Mouse (Mus musculus): Measurements from ENCODE around the gene Ryk. TPM values are rescaled to one million over a fixed set of nuclear protein-coding genes. Genes with fewer than 3 reads are reported as not detected.
"Not testable (repeated sequence)": the region's sequence is repeated elsewhere in the genome, so short reads cannot be mapped to it uniquely, and the experiment has no call there.

The Ryk gene
- total and polyA plus RNA-seq, 3 experiments, result 31.5 to 39.7 (median 38.1) TPM

DNA sequence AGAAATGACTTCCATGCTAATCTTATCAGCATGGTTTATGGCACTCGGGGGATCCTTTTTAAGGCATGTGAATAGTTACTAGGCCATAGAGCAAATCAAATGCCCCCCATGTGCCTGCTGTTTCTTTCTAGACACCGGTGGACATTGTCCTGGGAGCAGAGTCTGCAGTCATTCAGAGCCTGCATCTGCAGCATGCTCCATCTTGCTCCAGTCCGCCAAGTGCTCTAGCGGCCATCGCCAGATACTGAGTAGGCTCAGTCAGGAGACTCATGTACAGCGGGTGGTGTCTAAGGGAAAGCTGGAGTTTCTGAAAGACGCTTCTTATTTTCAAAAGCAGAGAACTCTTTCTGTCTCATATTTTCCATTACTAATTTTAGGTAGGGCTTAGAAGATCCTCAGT is 67.6 kb downstream of the Ryk start:
- H3K9ac ChIP-seq (ENCODE audit: low read depth, low read length), result no peak overlapping the region
- H3K27ac ChIP-seq, result no peak overlapping the region
- H3K79me2 ChIP-seq (replicated peaks; ENCODE audit: control insufficient read depth, insufficient read depth, low read length), result no peaks in the 10 kb centered on the region
- WGBS, result 87% methylated on average over 7 of the region's 7 CpGs
- H3K4me1 ChIP-seq (ENCODE audit: control insufficient read depth, insufficient read depth, low read length), result no peaks in the 10 kb centered on the region
- DNase-seq, result no peak
- H3K27me3 ChIP-seq (ENCODE audit: control insufficient read depth, insufficient read depth, low read length), result no peaks in the 10 kb centered on the region
- H3K4me3 ChIP-seq, result no peak overlapping the region
- intact Hi-C loops (cut with DNase I), result no loop called here
- TF ChIP-seq EP300 (IDR thresholded peaks at IDR 0.05; ENCODE audit: insufficient read depth, low read depth, low read length), result no peak
- TF ChIP-seq CTCF (IDR thresholded peaks at IDR 0.05), result no peak
- no peak for TF ChIP-seq POLR2A (IDR thresholded peaks at IDR 0.05; ENCODE audit: insufficient read depth, low read depth, low read length)
- no peaks in the 10 kb centered on the region for H3K36me3 ChIP-seq (ENCODE audit: control insufficient read depth, insufficient read depth, low read length)

DNA sequence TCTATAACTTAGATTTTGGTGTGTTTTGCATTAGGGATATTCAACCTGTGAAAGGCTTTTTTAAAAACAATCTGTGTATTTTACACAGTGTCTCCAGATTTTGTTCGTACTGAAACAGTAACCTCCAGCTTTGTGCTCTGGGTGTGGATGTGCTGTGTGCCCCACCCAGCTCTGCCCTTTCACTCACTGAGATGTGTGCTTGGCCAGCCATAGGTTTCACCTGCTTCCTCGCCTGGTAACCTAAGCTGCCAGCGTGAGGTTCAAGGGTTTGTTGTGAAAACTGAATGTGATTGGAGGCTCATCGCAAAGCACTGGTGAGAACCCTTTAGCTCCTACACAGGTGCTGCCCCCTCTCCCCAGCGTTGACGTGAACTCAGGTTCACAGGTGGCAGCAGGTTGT is 70.2 kb downstream of the Ryk start:
- Histone ChIP-seq H3K36me3 (ENCODE audit: control insufficient read depth, insufficient read depth, low read length) (no peaks in the 10 kb centered on the region; the same call in 1 of the 2 replicates), H3K27me3 (ENCODE audit: control insufficient read depth, insufficient read depth, low read length) (no peaks in the 10 kb centered on the region), H3K4me1 (ENCODE audit: control insufficient read depth, insufficient read depth, low read length) (peaks cover 2% of the 10 kb centered on the region; the same call in 1 of the 2 replicates), H3K9ac (ENCODE audit: low read depth, low read length) (no peak overlapping the region), H3K27ac (no peak overlapping the region), H3K79me2 (replicated peaks; ENCODE audit: control insufficient read depth, insufficient read depth, low read length) (no peaks in the 10 kb centered on the region), H3K4me3 (no peak overlapping the region)
- no peak for DNase-seq
- 97% methylated on average over 6 of the region's 6 CpGs for WGBS
- no peak for TF ChIP-seq POLR2A (IDR thresholded peaks at IDR 0.05; ENCODE audit: insufficient read depth, low read depth, low read length)
- TF ChIP-seq EP300 (IDR thresholded peaks at IDR 0.05; ENCODE audit: insufficient read depth, low read depth, low read length), result no peak
- no peak for TF ChIP-seq CTCF (IDR thresholded peaks at IDR 0.05)
- intact Hi-C loops (cut with DNase I), result no loop called here

DNA sequence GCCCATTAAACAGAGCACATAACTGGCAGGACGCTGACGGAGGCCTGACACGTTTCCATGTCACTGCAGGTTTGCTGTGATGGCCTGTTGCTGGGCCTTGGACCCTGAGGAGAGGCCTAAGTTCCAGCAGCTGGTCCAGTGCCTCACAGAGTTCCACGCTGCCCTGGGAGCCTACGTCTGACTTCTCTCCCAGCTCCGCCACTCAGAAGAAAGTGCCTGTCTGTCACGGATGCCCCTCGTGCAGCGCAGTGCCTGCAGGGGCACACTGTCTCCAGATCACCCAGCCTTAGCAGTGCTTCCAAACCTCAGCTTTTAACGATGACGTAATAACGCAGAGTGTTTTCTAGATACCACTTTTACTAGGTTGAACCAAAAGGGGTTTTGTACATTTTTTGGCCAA is 72.1 kb downstream of the Ryk start:
- 88% methylated on average over 12 of the region's 12 CpGs for WGBS
- Histone ChIP-seq H3K9ac (ENCODE audit: low read depth, low read length) (no peak overlapping the region), H3K27ac (no peak overlapping the region; the same call in 1 of the 2 replicates), H3K79me2 (replicated peaks; ENCODE audit: control insufficient read depth, insufficient read depth, low read length) (no peaks in the 10 kb centered on the region), H3K36me3 (ENCODE audit: control insufficient read depth, insufficient read depth, low read length) (no peaks in the 10 kb centered on the region; the same call in 1 of the 2 replicates), H3K4me3 (no peak overlapping the region), H3K4me1 (ENCODE audit: control insufficient read depth, insufficient read depth, low read length) (peaks cover 2% of the 10 kb centered on the region; the same call in 1 of the 2 replicates), H3K27me3 (ENCODE audit: control insufficient read depth, insufficient read depth, low read length) (no peaks in the 10 kb centered on the region)
- intact Hi-C loops (cut with DNase I), result no loop called here
- DNase-seq, result no peak
- TF ChIP-seq EP300 (IDR thresholded peaks at IDR 0.05; ENCODE audit: insufficient read depth, low read depth, low read length) (no peak), POLR2A (IDR thresholded peaks at IDR 0.05; ENCODE audit: insufficient read depth, low read depth, low read length) (no peak), CTCF (IDR thresholded peaks at IDR 0.05) (no peak)

DNA sequence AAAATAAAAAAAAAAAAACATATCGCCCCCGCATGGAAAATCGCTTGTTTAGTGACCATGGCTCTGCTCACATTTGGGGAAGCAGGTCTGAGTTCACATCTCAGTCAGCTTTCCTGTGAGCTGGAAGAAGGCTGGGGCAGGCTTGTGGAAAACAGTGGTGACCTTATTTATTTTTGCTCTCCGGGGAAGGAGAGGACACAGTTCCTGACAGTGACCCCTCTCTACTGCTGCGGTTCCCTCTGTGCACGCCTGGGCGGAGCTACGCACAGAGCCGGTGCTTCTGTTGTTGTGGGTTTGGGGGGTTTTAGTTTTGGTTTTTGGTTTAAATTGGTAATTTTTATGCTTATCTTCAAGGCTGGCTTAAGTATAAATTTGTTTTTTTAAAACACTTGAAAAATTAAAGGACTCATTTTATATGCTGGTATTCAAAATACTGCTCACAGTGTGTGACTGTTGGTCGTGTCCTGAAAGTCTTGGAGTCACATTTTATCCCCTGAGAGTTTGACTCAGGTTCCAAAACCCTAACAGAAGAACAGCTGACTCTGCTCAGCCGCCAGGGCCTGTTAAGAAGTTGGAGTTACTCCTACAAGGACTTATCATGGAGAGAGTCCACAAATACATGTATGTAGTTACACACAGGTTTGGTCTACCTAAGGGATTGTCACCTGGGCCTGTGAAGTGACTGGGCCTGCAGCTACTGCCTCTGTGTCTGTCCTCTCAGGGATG is 73.0 kb downstream of the Ryk start:
- Histone ChIP-seq H3K9ac (ENCODE audit: low read depth, low read length) (no peak overlapping the region), H3K4me3 (no peak overlapping the region), H3K79me2 (replicated peaks; ENCODE audit: control insufficient read depth, insufficient read depth, low read length) (no peaks in the 10 kb centered on the region), H3K27me3 (ENCODE audit: control insufficient read depth, insufficient read depth, low read length) (no peaks in the 10 kb centered on the region), H3K4me1 (ENCODE audit: control insufficient read depth, insufficient read depth, low read length) (peaks cover 4% of the 10 kb centered on the region), H3K36me3 (ENCODE audit: control insufficient read depth, insufficient read depth, low read length) (no peaks in the 10 kb centered on the region; the same call in 1 of the 2 replicates), H3K27ac (peak overlapping the region; percentile 10; the same call in 1 of the 2 replicates)
- WGBS, result 70% methylated on average over 11 of the region's 11 CpGs
- TF ChIP-seq CTCF (IDR thresholded peaks at IDR 0.05) (no peak), POLR2A (IDR thresholded peaks at IDR 0.05; ENCODE audit: insufficient read depth, low read depth, low read length) (no peak), EP300 (IDR thresholded peaks at IDR 0.05; ENCODE audit: insufficient read depth, low read depth, low read length) (no peak)
- intact Hi-C loops (cut with DNase I), result no loop called here
- DNase-seq, result peak in 1 of 2 experiments; percentile 48

DNA sequence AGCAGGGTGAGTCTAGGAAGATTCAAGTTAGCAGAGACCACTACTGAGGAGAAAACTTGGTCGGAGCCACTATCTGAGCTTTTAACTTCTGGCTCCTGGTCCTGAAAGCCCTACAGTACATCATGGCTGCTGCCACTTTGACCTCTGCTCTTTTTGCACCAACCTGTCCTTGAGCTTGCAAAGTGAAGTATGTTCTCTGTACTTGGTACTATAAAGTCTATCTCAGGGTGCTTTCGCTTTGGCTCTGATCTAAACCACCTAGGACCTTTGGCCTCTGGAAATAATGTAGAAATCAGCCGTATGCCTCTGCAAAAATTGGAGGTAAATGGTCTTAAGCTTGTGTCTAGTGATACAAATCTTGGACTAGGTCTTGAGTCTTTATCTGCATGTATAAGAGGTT is 76.8 kb downstream of the Ryk start:
- H3K4me3 ChIP-seq, result no peak overlapping the region
- H3K4me1 ChIP-seq (ENCODE audit: control insufficient read depth, insufficient read depth, low read length), result peaks cover 13% of the 10 kb centered on the region
- H3K9ac ChIP-seq (ENCODE audit: low read depth, low read length), result no peak overlapping the region
- DNase-seq, result no peak
- no peaks in the 10 kb centered on the region; the same call in 1 of the 2 replicates for H3K36me3 ChIP-seq (ENCODE audit: control insufficient read depth, insufficient read depth, low read length)
- intact Hi-C loops (cut with DNase I), result no loop called here
- TF ChIP-seq EP300 (IDR thresholded peaks at IDR 0.05; ENCODE audit: insufficient read depth, low read depth, low read length), result no peak
- no peak for TF ChIP-seq POLR2A (IDR thresholded peaks at IDR 0.05; ENCODE audit: insufficient read depth, low read depth, low read length)
- no peak for TF ChIP-seq CTCF (IDR thresholded peaks at IDR 0.05)
- no peaks in the 10 kb centered on the region for H3K79me2 ChIP-seq (replicated peaks; ENCODE audit: control insufficient read depth, insufficient read depth, low read length)
- 97% methylated on average over 3 of the region's 3 CpGs for WGBS
- no peak overlapping the region for H3K27ac ChIP-seq
- no peaks in the 10 kb centered on the region for H3K27me3 ChIP-seq (ENCODE audit: control insufficient read depth, insufficient read depth, low read length)

DNA sequence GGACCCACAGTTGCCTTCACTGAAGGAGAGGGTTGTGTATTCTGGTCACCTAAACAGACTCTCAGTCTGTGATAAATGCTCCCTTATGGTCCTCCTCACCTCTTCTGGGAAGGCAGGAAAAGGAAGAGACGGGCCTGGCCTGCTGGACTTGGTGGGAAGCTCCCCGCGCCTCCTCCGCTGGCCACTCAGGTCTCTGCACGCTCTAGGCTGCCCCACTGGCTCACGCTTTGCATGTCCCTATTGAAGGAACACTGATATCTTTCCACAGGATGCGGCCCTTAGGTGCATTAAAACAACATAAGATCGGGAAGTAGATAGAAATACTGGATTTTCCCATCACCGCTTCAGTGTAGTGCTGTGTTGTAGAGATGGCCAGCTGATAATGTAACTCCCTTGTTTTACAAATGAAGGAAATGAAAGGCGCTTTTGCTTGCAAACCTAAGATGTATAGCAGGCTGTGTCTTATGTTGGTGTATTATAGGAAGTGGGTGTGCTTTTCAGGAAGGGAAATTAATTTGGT is 77.9 kb downstream of the Ryk start:
- H3K27me3 ChIP-seq (ENCODE audit: control insufficient read depth, insufficient read depth, low read length), result no peaks in the 10 kb centered on the region
- TF ChIP-seq EP300 (IDR thresholded peaks at IDR 0.05; ENCODE audit: insufficient read depth, low read depth, low read length) (no peak), POLR2A (IDR thresholded peaks at IDR 0.05; ENCODE audit: insufficient read depth, low read depth, low read length) (no peak), CTCF (IDR thresholded peaks at IDR 0.05) (no peak)
- no peaks in the 10 kb centered on the region; the same call in 1 of the 2 replicates for H3K36me3 ChIP-seq (ENCODE audit: control insufficient read depth, insufficient read depth, low read length)
- DNase-seq, result no peak
- H3K4me1 ChIP-seq (ENCODE audit: control insufficient read depth, insufficient read depth, low read length), result peaks cover 13% of the 10 kb centered on the region
- H3K9ac ChIP-seq (ENCODE audit: low read depth, low read length), result no peak overlapping the region
- 56% methylated on average over 10 of the region's 10 CpGs for WGBS
- intact Hi-C loops (cut with DNase I), result no loop called here
- no peaks in the 10 kb centered on the region for H3K79me2 ChIP-seq (replicated peaks; ENCODE audit: control insufficient read depth, insufficient read depth, low read length)
- H3K27ac ChIP-seq, result no peak overlapping the region; the same call in 1 of the 2 replicates
- no peak overlapping the region for H3K4me3 ChIP-seq

DNA sequence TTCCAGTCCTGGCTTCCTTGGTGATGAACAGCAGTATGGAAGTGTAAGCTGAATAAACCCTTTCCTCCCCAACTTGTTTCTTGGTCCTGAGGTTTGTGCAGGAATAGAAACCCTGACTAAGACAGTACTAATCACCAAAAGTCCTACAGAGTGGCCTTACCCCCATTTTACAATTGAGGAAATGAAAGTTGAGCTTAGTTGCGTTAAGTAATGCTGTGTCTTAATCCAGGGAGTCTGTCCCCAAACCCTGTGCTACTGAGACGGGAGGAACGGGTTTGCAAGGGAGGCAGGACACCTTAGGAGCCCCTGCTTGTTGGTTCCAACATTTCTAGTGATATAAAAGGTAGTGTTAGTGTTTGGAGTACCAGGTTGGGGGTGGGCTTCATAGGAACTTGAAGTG is 78.9 kb downstream of the Ryk start:
- H3K79me2 ChIP-seq (replicated peaks; ENCODE audit: control insufficient read depth, insufficient read depth, low read length); intact Hi-C loops (cut with DNase I); H3K27ac ChIP-seq: not testable (repeated sequence)

More for the DNA sequence above, 78.9 kb downstream of the Ryk start:
- H3K36me3 ChIP-seq (ENCODE audit: control insufficient read depth, insufficient read depth, low read length); DNase-seq; H3K4me3 ChIP-seq; H3K27me3 ChIP-seq (ENCODE audit: control insufficient read depth, insufficient read depth, low read length); H3K9ac ChIP-seq (ENCODE audit: low read depth, low read length): not testable (repeated sequence)
- WGBS, result 93% methylated on average over 3 of the region's 3 CpGs
- H3K4me1 ChIP-seq (ENCODE audit: control insufficient read depth, insufficient read depth, low read length), result peaks cover 11% of the 10 kb centered on the region
